In genomic region chr10:24961112-24961511, GRCm38 (mm10) we compare ENCODE assay signal across 10 mouse cellular contexts. TPM values are rescaled to one million over a fixed set of nuclear protein-coding genes. Genes with fewer than 3 reads are reported as not detected.
A peak's percentile ranks its signal among the peaks of the same experiment; 100 is the strongest.
DNase-seq lines count a peak whose midpoint lies in the region; ATAC-seq and TF ChIP-seq lines count a peak whose summit lies in the region.
"Had no signal": no experiment of that assay in that cellular context is flagged by ENCODE, and none has a peak within 500 bp of the region (broad histone marks: within the 10 kb centered on the region; RNA-seq: fewer than 3 reads in every experiment).

No protein-coding gene starts in this region.

- peaks cover 3% of the 10 kb centered on the region; the same call in 1 of the 2 replicates for H3K4me1 ChIP-seq in kidney, adult 2 months (ENCODE audit: control insufficient read depth, insufficient read depth, low read length)
- H3K4me1 ChIP-seq in kidney, embryonic 15.5 days: peaks cover 16% of the 10 kb centered on the region
- H3K4me1 ChIP-seq in CH12.LX (ENCODE audit: control insufficient read depth in 1 of 2, insufficient read depth in 2 of 2): peaks cover 5 to 10% of the 10 kb centered on the region in 2 experiments; a peak in 3 of 4 replicates

- H3K27ac ChIP-seq in kidney, adult 2 months (ENCODE audit: insufficient read depth, low read depth, low read length): no peak overlapping the region
- H3K27ac ChIP-seq in kidney, embryonic 15.5 days: no peak overlapping the region
- H3K27ac ChIP-seq in CH12.LX (ENCODE audit: insufficient read depth, low read depth): no peak overlapping the region
- H3K27ac ChIP-seq: heart, embryonic 13.5 days; liver, embryonic 14.5 days had no signal

- no peak overlapping the region for H3K4me2 ChIP-seq in kidney, embryonic 15.5 days
- no peak overlapping the region for H3K4me2 ChIP-seq in CH12.LX (ENCODE audit: insufficient read depth, low read depth, poor library complexity, severe bottlenecking)
- H3K4me2 ChIP-seq: heart, embryonic 13.5 days had no signal

- H3K4me3 ChIP-seq in kidney, adult 2 months (ENCODE audit: insufficient read depth, low read depth, low read length): no peak overlapping the region
- H3K4me3 ChIP-seq in kidney, embryonic 15.5 days (replicated peaks): no peak overlapping the region
- no peak overlapping the region for H3K4me3 ChIP-seq in CH12.LX (replicated peaks in 1 of 3; ENCODE audit: low read depth in 2 of 3, low read length in 2 of 3, poor library complexity in 1 of 3)
- H3K4me3 ChIP-seq: heart, embryonic 13.5 days had no signal

- no peaks in the 10 kb centered on the region for H3K27me3 ChIP-seq in kidney, adult 2 months (replicated peaks; ENCODE audit: control insufficient read depth, insufficient read depth, low read length)
- H3K27me3 ChIP-seq in kidney, embryonic 15.5 days: peaks cover 34% of the 10 kb centered on the region
- no peaks in the 10 kb centered on the region for H3K27me3 ChIP-seq in CH12.LX (replicated peaks)
- H3K27me3 ChIP-seq: heart, embryonic 13.5 days had no signal

- H3K9me3 ChIP-seq in kidney, embryonic 15.5 days (replicated peaks): no peaks in the 10 kb centered on the region
- no peaks in the 10 kb centered on the region for H3K9me3 ChIP-seq in CH12.LX (replicated peaks; ENCODE audit: low read length)
- H3K9me3 ChIP-seq: heart, embryonic 13.5 days had no signal

- H3K9ac ChIP-seq in kidney, embryonic 15.5 days: no peak overlapping the region
- H3K9ac ChIP-seq in CH12.LX (ENCODE audit: insufficient read depth, low read depth): no peak overlapping the region
- H3K9ac ChIP-seq: heart, embryonic 13.5 days; liver, embryonic 14.5 days had no signal

- in situ Hi-C loops in CH12.LX (cut with MboI; ENCODE audit: low pct_ligation_motif_present, low pct_unique_long_range_greater_than_20kb, low sequenced_read_pairs): no loop called here

- no peaks in the 10 kb centered on the region for H3K36me3 ChIP-seq in kidney, adult 2 months (ENCODE audit: control insufficient read depth, insufficient read depth, low read length)
- H3K36me3 ChIP-seq in kidney, embryonic 15.5 days: no peaks in the 10 kb centered on the region
- no peaks in the 10 kb centered on the region for H3K36me3 ChIP-seq in CH12.LX (replicated peaks in 1 of 2; ENCODE audit: control insufficient read depth in 1 of 2, insufficient read depth in 1 of 2, low read length in 1 of 2)
- H3K36me3 ChIP-seq: heart, embryonic 13.5 days had no signal

- ATAC-seq in kidney, embryonic 15.5 days (replicated peaks; ENCODE audit: low FRiP score): no peak
- 0 out of 2 replicates have a peak, but pooled peaks have one; percentile 50 for ATAC-seq in megakaryocyte-erythroid progenitor cell, adult 5-6 weeks (replicated peaks; ENCODE audit: low FRiP score, low TSS enrichment, poor library complexity, severe bottlenecking)

- TF ChIP-seq POLR2A in kidney, adult 2 months (IDR thresholded peaks at IDR 0.05; ENCODE audit: low read depth, low read length): no peak
- no peak for TF ChIP-seq POLR2A in CH12.LX (IDR thresholded peaks at IDR 0.05; ENCODE audit: low read depth, low read length)
- TF ChIP-seq POLR2A in brain, embryonic 14.5 days (IDR thresholded peaks at IDR 0.05; ENCODE audit: borderline replicate concordance, extremely low read depth, insufficient read depth, insufficient read length, poor library complexity, severe bottlenecking): no peak

- dilution Hi-C loops in CH12.LX (cut with MboI; ENCODE audit: extremely low pct_ligation_motif_present, extremely low pct_unique_long_range_greater_than_20kb, low sequenced_read_pairs): no loop called here

- TF ChIP-seq CTCF in kidney, adult 2 months (conservative IDR thresholded peaks at IDR 0.05; ENCODE audit: insufficient read depth, insufficient read length, low read depth, low read length): 0 out of 2 replicates have a peak, but pooled peaks have one; percentile 8
- TF ChIP-seq CTCF in CH12.LX (conservative IDR thresholded peaks at IDR 0.05 in 1 of 2, IDR thresholded peaks at IDR 0.05 in 1 of 2; ENCODE audit: low read depth in 2 of 2, low read length in 2 of 2): peak in 1 of 2 experiments; percentile 81; a peak in 2 of 4 replicates
- TF ChIP-seq CTCF in brain, embryonic 14.5 days (IDR thresholded peaks at IDR 0.05; ENCODE audit: borderline replicate concordance, extremely low read depth, insufficient read depth, insufficient read length): no peak

- WGBS in kidney, adult 2 months: 51% methylated on average over 2 of the region's 2 CpGs
- 54% methylated on average over 2 of the region's 2 CpGs for WGBS in kidney, embryonic 15.5 days

- H3K79me2 ChIP-seq in CH12.LX (replicated peaks; ENCODE audit: control insufficient read depth, extremely low read depth, insufficient read depth, poor library complexity, severe bottlenecking): no peaks in the 10 kb centered on the region

- peak; percentile 90 for TF ChIP-seq RAD21 in CH12.LX (IDR thresholded peaks at IDR 0.05; ENCODE audit: low read depth, low read length)

- TF ChIP-seq EP300 in CH12.LX (IDR thresholded peaks at IDR 0.05; ENCODE audit: low read length): no peak

- DNase-seq in kidney, adult 2 months: peak; percentile 29
- peak; percentile 31 for DNase-seq in CH12.LX (ENCODE audit: extremely low read depth)
- peak; percentile 70 for DNase-seq in brain, embryonic 14.5 days (ENCODE audit: low read depth)
- no peak for DNase-seq in urinary bladder, postnatal 10 days (ENCODE audit: low spot score)
- DNase-seq in cerebellum, postnatal 25 days: no peak
- no peak for DNase-seq in spleen, postnatal 10 days (ENCODE audit: low spot score in 2 of 2)

TF ChIP-seq in CH12.LX, 34 proteins besides CTCF, POLR2A, EP300 and RAD21:
- TF ChIP-seq MXI1 (IDR thresholded peaks at IDR 0.05; ENCODE audit: low read depth, low read length) (no peak), JUND (conservative IDR thresholded peaks at IDR 0.05; ENCODE audit: low read depth, low read length) (peak; percentile 28; the same call in 1 of the 2 replicates), SMC3 (IDR thresholded peaks at IDR 0.05; ENCODE audit: low read depth, low read length) (peak; percentile 85), KAT2A (IDR thresholded peaks at IDR 0.05; ENCODE audit: insufficient replicate concordance, low read length) (no peak), IRF4 (IDR thresholded peaks at IDR 0.05; ENCODE audit: low read depth, low read length) (peak; percentile 26; the same call in 1 of the 2 replicates), MYC (IDR thresholded peaks at IDR 0.05; ENCODE audit: low read depth, low read length) (no peak), ZC3H11A (IDR thresholded peaks at IDR 0.05; ENCODE audit: low read depth, low read length) (peak; percentile 77), MAZ (IDR thresholded peaks at IDR 0.05; ENCODE audit: low read depth, low read length) (peak; percentile 19; the same call in 1 of the 2 replicates), ETS1 (conservative IDR thresholded peaks at IDR 0.05; ENCODE audit: low read depth, low read length) (no peak)

RNA-seq across cellular contexts. Expression of gene Arg1, which starts 33.8 kb away (rescaled TPM):
- 0.06 and 0.08 TPM in 2 replicates for polyA plus RNA-seq in kidney, adult 2 months (2012; rRNA removed)
- 2.4 and 3.5 TPM in 2 replicates for polyA plus RNA-seq in kidney, embryonic 15.5 days (2015; fragmentation: Nextera tagmentation; extraction: Ambion mirVana)
- total RNA-seq in CH12.LX (2012; rRNA removed) (0.29 and 0.55 TPM in 2 replicates), CH12.LX (2014; rRNA removed) (0.20 and 0.26 TPM in 2 replicates)
- polyA plus RNA-seq in CH12.LX (2012; ENCODE audit: insufficient read length, low read depth): 0.20 and 0.40 TPM in 2 replicates
- 0.62 and 0.63 TPM in 2 replicates for polyA plus RNA-seq in brain, embryonic 14.5 days (2012; rRNA removed)
- total RNA-seq in megakaryocyte-erythroid progenitor cell, adult 5-6 weeks (2014; fragmentation: Nextera tagmentation): 1.9 TPM in 1 of 2 replicates, not detected in the other
- 5.5 TPM in 1 of 2 replicates, not detected in the other for total RNA-seq in megakaryocyte-erythroid progenitor cell, adult 5-6 weeks (2017)

Comparison
In these comparisons a context has a peak if more than half of its experiments do, and no peak if none do; other contexts are left out.
1. DNase-seq: peak in kidney, adult 2 months (single experiment), CH12.LX (single experiment) and brain, embryonic 14.5 days (single experiment); none in urinary bladder, postnatal 10 days (single experiment), cerebellum, postnatal 25 days (0 of 2) and spleen, postnatal 10 days (0 of 2).